Mouse (Mus musculus) erythroblast, embryonic 14.5 days (primary cell): ENCODE data around the gene Phactr2.

Experiments
- GATA1 ChIP-seq: IDR thresholded peaks from 2 replicates; pipeline ENCODE4 v1.6.1; 2012; ENCODE audit warnings: low read length, inconsistent platforms, mixed read lengths
- TAL1 ChIP-seq: IDR thresholded peaks from 3 replicates; pipeline ENCODE4 v1.6.1; 2012; ENCODE audit warnings: low read length, inconsistent platforms, mixed read lengths

- TF ChIP-seq TAL1 = no peak
- no peak for TF ChIP-seq GATA1
Observed at GRCm38 (mm10) chr10:13336964-13337363, 137.2 kb downstream of the Phactr2 start.
